Mouse (Mus musculus): ENCODE measurements around the gene Olfr490.

Gene Olfr490

GRCm38 (mm10) chr7:108288834-108289233, at the start of gene Olfr490:
Gene Olfr490, minus strand, starts transcription at chr7:108288934.
- no peak for DNase-seq (ENCODE audit: extremely low spot score, low read depth, low spot score)

GRCm38 (mm10) chr7:108323574-108323973, 34.8 kb upstream of the Olfr490 start, which contains the start of gene Olfr492:
Gene Olfr492, minus strand, starts transcription at chr7:108323674.
- no peak for DNase-seq (ENCODE audit: extremely low spot score, low read depth, low spot score)

- no peak for DNase-seq (ENCODE audit: extremely low spot score, low read depth, low spot score)
These were observed 24.4 kb upstream of the Olfr490 start, which contains the start of gene Olfr491 for GRCm38 (mm10) chr7:108313151-108313550. Gene Olfr491, plus strand, starts transcription at chr7:108313451.

GRCm38 (mm10) chr7:108258247-108258646, 30.5 kb downstream of the Olfr490 start, which contains the start of gene Olfr488:
Gene Olfr488, minus strand, starts transcription at chr7:108258347.
- DNase-seq (ENCODE audit: extremely low spot score, low read depth, low spot score) = no peak
